Mouse (Mus musculus) olfactory bulb, adult 2 months (tissue): ENCODE results near the gene Ntrk3. TPM values are rescaled to one million over a fixed set of nuclear protein-coding genes. Genes with fewer than 3 reads are reported as not detected.

Experiments
- H3K27ac ChIP-seq: fragments of 200-500 bp; 2 replicates; pipeline ENCODE4 v1.5.1; 2012; ENCODE audit warnings: low read depth, low read length; ENCODE audit not compliant: insufficient read depth
- H3K4me1 ChIP-seq: fragments of 200-500 bp; 2 replicates; pipeline ENCODE4 v1.6.1; 2012; ENCODE audit warnings: low read length; ENCODE audit not compliant: control insufficient read depth, insufficient read depth
- H3K4me3 ChIP-seq: fragments of 200-500 bp; 2 replicates; pipeline ENCODE4 v1.5.1; 2012; ENCODE audit warnings: mild to moderate bottlenecking, low read depth, low read length, moderate library complexity; ENCODE audit not compliant: insufficient read depth
- CTCF ChIP-seq: fragments of 200-500 bp; IDR thresholded peaks from 2 replicates; pipeline ENCODE4 v1.5.1; 2012; ENCODE audit warnings: low read depth, mild to moderate bottlenecking, low read length, moderate library complexity; ENCODE audit not compliant: insufficient read depth
- POLR2A ChIP-seq: fragments of 200-500 bp; IDR thresholded peaks from 2 replicates; pipeline ENCODE4 v1.6.1; 2012; ENCODE audit warnings: mild to moderate bottlenecking, low read depth, low read length, moderate library complexity; ENCODE audit not compliant: insufficient read depth
- WGBS: fragments of 180-500 bp; shearing (Covaris S2); methylation state at CpG from one replicate; pipeline ENCODE4 v1.1.7; 2018; 5-methylcytosine and 5-hydroxymethylcytosine counted together
- polyA plus RNA-seq: library from polyadenylated mRNA; stranded (reverse); fragments of >200 nt; gene quantifications from 2 replicates; pipeline ENCODE4 v1.2.4, GENCODE M21; 2012; ENCODE audit warnings: low replicate concordance; ENCODE audit not compliant: missing spikeins, insufficient read depth, insufficient read length

Gene Ntrk3
- polyA plus RNA-seq, 1 experiment = 50.1 TPM

DNA sequence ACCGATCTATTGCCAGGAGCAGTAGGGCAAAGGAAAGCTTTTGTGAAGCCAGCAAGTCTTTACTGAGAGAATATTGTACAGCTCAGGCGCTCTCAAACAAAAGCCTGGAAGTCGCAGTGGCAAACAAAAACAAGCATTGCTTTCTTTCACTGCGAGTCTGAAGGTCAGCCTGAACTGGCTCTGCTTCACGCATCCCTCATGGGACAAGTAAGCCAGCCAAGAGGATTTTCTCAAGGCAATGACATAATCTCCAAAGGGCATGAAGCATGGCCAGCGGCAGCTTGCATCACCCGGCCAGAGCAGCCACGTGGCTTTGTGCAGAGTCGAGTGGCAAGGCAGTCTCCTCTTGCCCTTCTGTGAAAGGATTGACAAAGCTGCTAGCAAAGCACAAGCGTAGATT, 79.8 kb downstream of the Ntrk3 start:
- H3K4me1 ChIP-seq = 0 out of 2 replicates have a peak, but pooled peaks cover 3% of the 10 kb centered on the region

GRCm38 (mm10) chr7:78656181-78656580, 81.6 kb downstream of the Ntrk3 start:
- TF ChIP-seq POLR2A = no peak
- no peak for TF ChIP-seq CTCF
- 88% methylated on average over 3 of the region's 3 CpGs for WGBS

More for the DNA sequence above, 79.8 kb downstream of the Ntrk3 start:
- no peak overlapping the region for H3K4me3 ChIP-seq
- TF ChIP-seq POLR2A (no peak), CTCF (no peak)
- no peak overlapping the region for H3K27ac ChIP-seq
- WGBS = 61% methylated on average over 10 of the region's 10 CpGs

GRCm38 (mm10) chr7:78653686-78654085, 84.1 kb downstream of the Ntrk3 start:
- no peak overlapping the region for H3K27ac ChIP-seq
- WGBS = 51% methylated on average over 4 of the region's 4 CpGs
- TF ChIP-seq POLR2A (no peak), CTCF (no peak)
- no peak overlapping the region for H3K4me3 ChIP-seq
- no peaks in the 10 kb centered on the region for H3K4me1 ChIP-seq

More at GRCm38 (mm10) chr7:78656181-78656580, 81.6 kb downstream of the Ntrk3 start:
- Histone ChIP-seq H3K4me3 (no peak overlapping the region), H3K4me1 (0 out of 2 replicates have a peak, but pooled peaks cover 3% of the 10 kb centered on the region), H3K27ac (no peak overlapping the region)

GRCm38 (mm10) chr7:78652296-78652695, 85.5 kb downstream of the Ntrk3 start:
- WGBS = 93% methylated on average over 1 of the region's 1 CpGs

GRCm38 (mm10) chr7:78651540-78651939, 86.3 kb downstream of the Ntrk3 start:
- WGBS = 10% methylated on average over 1 of the region's 1 CpGs
- Histone ChIP-seq H3K4me1 (no peaks in the 10 kb centered on the region), H3K27ac (no peak overlapping the region), H3K4me3 (no peak overlapping the region)
- no peak for TF ChIP-seq CTCF
- TF ChIP-seq POLR2A = no peak

More at GRCm38 (mm10) chr7:78652296-78652695, 85.5 kb downstream of the Ntrk3 start:
- no peak for TF ChIP-seq CTCF
- TF ChIP-seq POLR2A = no peak
- H3K27ac ChIP-seq = no peak overlapping the region
- H3K4me3 ChIP-seq = no peak overlapping the region
- H3K4me1 ChIP-seq = no peaks in the 10 kb centered on the region

DNA sequence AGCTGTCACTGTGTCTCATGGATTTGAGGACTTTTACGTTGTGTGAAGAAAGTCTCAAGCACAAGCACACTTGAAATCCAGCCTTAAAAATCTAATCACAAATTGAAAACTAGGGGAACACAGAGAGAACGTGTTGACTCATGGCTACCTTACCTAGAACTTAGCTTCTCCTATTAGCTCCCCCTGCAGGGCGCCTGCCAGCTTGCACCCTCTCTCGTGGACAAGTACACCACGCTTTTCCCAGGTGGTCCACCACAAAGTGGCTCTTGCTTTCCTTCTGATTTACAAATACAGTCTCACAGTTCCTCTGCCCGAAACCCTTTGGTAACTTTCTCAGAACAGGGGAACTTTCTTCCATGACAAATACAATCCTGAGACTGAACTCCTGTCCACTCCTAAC, 94.1 kb downstream of the Ntrk3 start:
- TF ChIP-seq CTCF (no peak), POLR2A (no peak)
- Histone ChIP-seq H3K4me3 (no peak overlapping the region), H3K4me1 (no peaks in the 10 kb centered on the region), H3K27ac (no peak overlapping the region)
- WGBS = 70% methylated on average over 6 of the region's 6 CpGs

DNA sequence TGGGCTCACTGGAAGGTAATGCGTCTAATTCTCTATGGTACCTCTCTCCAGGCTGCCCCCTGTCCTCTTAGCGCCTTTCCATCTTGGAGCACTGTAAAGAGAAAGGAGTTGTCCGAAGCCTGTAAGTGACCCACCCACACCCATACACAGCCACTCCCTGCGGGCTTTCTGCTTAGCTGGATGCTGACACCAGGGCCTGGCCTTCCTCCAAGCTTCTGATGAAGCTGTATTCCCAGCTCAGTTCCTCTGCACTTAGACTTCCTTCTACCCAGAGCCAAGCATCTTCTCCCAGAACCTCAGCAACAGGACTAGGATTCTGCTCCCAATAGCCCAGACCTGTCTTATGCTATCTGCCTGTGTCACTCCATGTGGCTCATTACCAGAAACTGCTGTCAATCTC, 114.1 kb downstream of the Ntrk3 start:
- 75% methylated on average over 4 of the region's 4 CpGs for WGBS
- Histone ChIP-seq H3K27ac (no peak overlapping the region), H3K4me3 (no peak overlapping the region), H3K4me1 (peaks cover 9% of the 10 kb centered on the region)
- TF ChIP-seq POLR2A (no peak), CTCF (no peak)

DNA sequence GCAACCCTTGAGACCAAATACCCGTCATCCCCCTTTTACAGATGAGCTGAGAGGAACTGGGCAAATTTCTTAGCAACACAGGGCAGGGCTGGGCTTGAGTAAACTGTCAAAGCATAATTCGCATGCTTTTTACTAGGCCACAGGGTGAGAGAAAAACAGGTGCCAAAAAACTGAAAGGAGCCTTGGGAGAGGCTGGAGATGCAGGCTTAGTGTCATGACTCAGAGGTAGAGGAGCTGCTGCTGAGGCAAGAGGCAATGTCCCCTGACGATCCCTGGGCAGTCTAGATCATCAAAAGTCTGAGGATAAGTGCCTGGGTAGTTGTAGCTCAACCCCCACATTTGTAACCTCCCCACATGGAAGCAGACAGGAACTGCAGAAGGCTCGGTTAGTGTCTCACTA, 116.7 kb downstream of the Ntrk3 start:
- H3K27ac ChIP-seq = no peak overlapping the region
- 70% methylated on average over 4 of the region's 4 CpGs for WGBS

DNA sequence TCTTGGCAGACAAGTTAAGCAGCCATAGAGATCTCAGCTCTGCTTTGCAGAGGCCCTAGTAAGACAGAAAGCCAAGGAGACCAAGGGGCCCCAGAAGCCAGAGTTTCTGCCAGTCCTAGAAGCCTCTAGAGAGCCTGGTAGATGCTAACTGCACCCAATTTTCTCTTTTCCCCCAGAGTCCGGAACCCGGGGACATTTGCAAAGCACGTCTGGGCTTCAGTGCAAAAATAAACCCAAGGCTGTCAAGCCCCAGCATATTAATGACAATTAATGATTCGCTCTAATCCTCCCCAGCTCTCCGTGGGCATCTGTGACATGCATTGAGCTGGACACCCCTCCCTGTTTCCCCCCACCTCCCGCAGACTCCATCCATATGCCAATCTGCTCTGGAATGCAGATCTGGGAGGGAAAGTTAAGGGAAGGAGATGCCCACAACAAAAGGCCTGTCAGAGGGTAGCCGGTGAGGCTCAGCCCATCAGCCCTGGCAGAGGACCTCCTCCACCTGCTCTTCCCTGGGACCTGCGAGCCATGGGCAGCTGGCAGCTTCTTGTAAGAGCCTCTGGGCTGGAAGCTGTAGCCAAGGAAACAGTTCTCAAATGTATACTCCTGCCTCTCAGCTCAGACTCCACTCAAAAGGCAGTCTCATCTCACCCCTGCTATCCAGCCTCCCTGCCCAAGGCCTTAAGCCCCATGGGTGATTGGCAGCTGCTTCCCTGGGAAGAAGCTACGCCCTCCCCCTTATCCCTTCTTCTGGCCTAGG, 117.8 kb downstream of the Ntrk3 start:
- H3K27ac ChIP-seq = no peak overlapping the region
- H3K4me3 ChIP-seq = no peak overlapping the region
- TF ChIP-seq CTCF = no peak
- TF ChIP-seq POLR2A = no peak
- peaks cover 9% of the 10 kb centered on the region for H3K4me1 ChIP-seq
- 60% methylated on average over 9 of the region's 9 CpGs for WGBS

More for the DNA sequence above, 116.7 kb downstream of the Ntrk3 start:
- TF ChIP-seq CTCF = no peak
- TF ChIP-seq POLR2A = no peak
- H3K4me1 ChIP-seq = peaks cover 9% of the 10 kb centered on the region
- H3K4me3 ChIP-seq = no peak overlapping the region
